Comparison of ENCODE assay signal across 9 mouse cellular contexts in the genomic region with DNA sequence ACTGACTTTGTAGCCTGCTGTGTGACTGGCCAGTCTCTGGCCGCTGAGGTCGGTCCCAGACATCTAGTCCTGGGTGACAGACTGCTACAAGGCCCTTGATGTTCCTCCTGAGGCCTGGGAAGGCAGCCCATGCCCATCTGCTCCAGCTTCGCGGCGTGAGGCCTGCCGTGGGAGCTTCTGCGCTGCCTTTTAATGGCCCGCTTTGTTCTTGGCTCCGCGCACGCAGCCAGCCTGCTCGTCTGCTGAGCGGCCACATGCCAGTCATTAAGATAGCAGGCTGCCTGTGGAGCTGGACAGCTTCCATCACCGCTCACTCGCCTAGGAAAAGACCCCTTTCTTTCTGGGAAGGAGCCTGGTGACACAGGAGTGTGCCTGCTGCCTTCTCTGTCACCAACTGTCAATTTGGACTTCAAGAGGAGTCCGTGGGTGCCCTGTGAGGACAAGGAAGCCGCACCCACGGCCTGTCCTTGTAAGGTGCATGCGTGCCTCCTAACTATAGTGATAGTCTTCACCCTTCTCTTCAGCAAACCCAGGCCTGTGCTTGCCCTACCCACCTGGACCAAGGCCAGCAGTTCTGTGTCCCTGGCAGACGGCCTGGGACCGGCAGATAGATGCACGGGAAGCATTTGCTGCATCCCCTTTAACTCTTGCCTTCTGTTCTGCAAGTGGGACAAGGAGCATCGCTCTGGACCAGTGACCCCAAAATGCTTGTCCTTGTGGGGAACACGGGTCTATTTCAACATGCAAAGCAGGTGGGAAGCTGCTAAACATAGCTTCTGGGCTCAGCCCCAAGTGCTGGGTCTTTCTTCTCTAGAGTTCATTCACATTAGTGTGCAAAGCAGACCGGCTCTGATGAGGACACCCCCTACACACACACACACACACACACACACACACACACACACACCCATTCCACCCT.
DNase-seq lines count a peak whose midpoint lies in the region; ATAC-seq lines count a peak whose summit lies in the region.
"Had no signal": no experiment of that assay in that cellular context is flagged by ENCODE, and none has a peak within 500 bp of the region (broad histone marks: within the 10 kb centered on the region; RNA-seq: fewer than 3 reads in every experiment).

No protein-coding gene starts in this region.

- DNase-seq in adrenal gland, postnatal 14 days, result peak; percentile 84
- DNase-seq in embryo, embryonic 11 days, result peak; percentile 79
- DNase-seq in heart, adult 11 months, result peak; percentile 96
- DNase-seq in left cerebral cortex, postnatal 25 days (ENCODE audit: low spot score in 2 of 2), result peak; percentile 62 to 63
- DNase-seq in spleen, postnatal 36 days (ENCODE audit: low spot score in 2 of 2), result no peak

- intact Hi-C loops in left cerebral cortex, postnatal 25 days (cut with DNase I), result loop anchor here (2.0 to 5.0 kb wide), 2 partner anchors 90 to 255 kb away; no protein-coding TSS in a partner anchor

- peaks cover 15% of the 10 kb centered on the region for H3K4me1 ChIP-seq in intestine, embryonic 16.5 days (ENCODE audit: control insufficient read depth, insufficient read depth, low read length)
- H3K4me1 ChIP-seq in midbrain, embryonic 13.5 days (replicated peaks), result peaks cover 29% of the 10 kb centered on the region
- H3K4me1 ChIP-seq in stomach, embryonic 16.5 days (ENCODE audit: control insufficient read depth, insufficient read depth, low read length), result peaks cover 16% of the 10 kb centered on the region

- H3K4me2 ChIP-seq in intestine, embryonic 16.5 days (ENCODE audit: low read depth, low read length), result no peak overlapping the region
- H3K4me2 ChIP-seq in midbrain, embryonic 13.5 days (replicated peaks), result no peak overlapping the region
- 0 out of 2 replicates have a peak overlapping the region, but pooled peaks have one; percentile 0 for H3K4me2 ChIP-seq in stomach, embryonic 16.5 days (ENCODE audit: low read depth, low read length)

- peak; percentile 71 for ATAC-seq in intestine, embryonic 16.5 days
- peak; percentile 93 for ATAC-seq in midbrain, embryonic 13.5 days
- peak; percentile 73 for ATAC-seq in stomach, embryonic 16.5 days (ENCODE audit: insufficient read depth, low FRiP score)

- peak overlapping the region; percentile 44 for H3K9ac ChIP-seq in intestine, embryonic 16.5 days (ENCODE audit: low read depth, low read length)
- H3K9ac ChIP-seq in midbrain, embryonic 13.5 days (replicated peaks), result 0 out of 2 replicates have a peak overlapping the region, but pooled peaks have one; percentile 55
- peak overlapping the region; percentile 62 for H3K9ac ChIP-seq in stomach, embryonic 16.5 days (ENCODE audit: low read length)

- peak overlapping the region; percentile 60 for H3K27ac ChIP-seq in intestine, embryonic 16.5 days (ENCODE audit: low read length)
- peak overlapping the region; percentile 93 for H3K27ac ChIP-seq in midbrain, embryonic 13.5 days
- peak overlapping the region; percentile 89 for H3K27ac ChIP-seq in stomach, embryonic 16.5 days (ENCODE audit: low read length)
- H3K27ac ChIP-seq: kidney, postnatal 0 days had no signal

- peaks cover 5% of the 10 kb centered on the region; the same call in 1 of the 2 replicates for H3K9me3 ChIP-seq in intestine, embryonic 16.5 days (ENCODE audit: control insufficient read depth, low read length)
- 0 out of 2 replicates have a peak, but pooled peaks cover 6% of the 10 kb centered on the region for H3K9me3 ChIP-seq in midbrain, embryonic 13.5 days
- no peaks in the 10 kb centered on the region for H3K9me3 ChIP-seq in stomach, embryonic 16.5 days (replicated peaks; ENCODE audit: control insufficient read depth, low read length)

- no peak overlapping the region for H3K4me3 ChIP-seq in intestine, embryonic 16.5 days (ENCODE audit: low read length)
- H3K4me3 ChIP-seq in midbrain, embryonic 13.5 days (replicated peaks), result no peak overlapping the region
- H3K4me3 ChIP-seq in stomach, embryonic 16.5 days (replicated peaks; ENCODE audit: low read length), result no peak overlapping the region

- H3K27me3 ChIP-seq in intestine, embryonic 16.5 days (replicated peaks; ENCODE audit: control insufficient read depth, insufficient read depth, low read length), result no peaks in the 10 kb centered on the region
- H3K27me3 ChIP-seq in midbrain, embryonic 13.5 days, result no peaks in the 10 kb centered on the region
- H3K27me3 ChIP-seq in stomach, embryonic 16.5 days (ENCODE audit: control insufficient read depth, insufficient read depth, low read length), result no peaks in the 10 kb centered on the region

- H3K36me3 ChIP-seq in intestine, embryonic 16.5 days (ENCODE audit: control insufficient read depth, insufficient read depth, low read length), result no peaks in the 10 kb centered on the region; the same call in 1 of the 2 replicates
- H3K36me3 ChIP-seq in midbrain, embryonic 13.5 days, result 0 out of 2 replicates have a peak, but pooled peaks cover 2% of the 10 kb centered on the region
- H3K36me3 ChIP-seq in stomach, embryonic 16.5 days (ENCODE audit: control insufficient read depth, insufficient read depth, low read length), result no peaks in the 10 kb centered on the region

- 31% methylated on average over 25 of the region's 25 CpGs for WGBS in intestine, embryonic 16.5 days
- WGBS in midbrain, embryonic 13.5 days, result 26% methylated on average over 25 of the region's 25 CpGs
- 32% methylated on average over 25 of the region's 25 CpGs for WGBS in stomach, embryonic 16.5 days

Comparison
In these comparisons a context has a peak if more than half of its experiments do, and no peak if none do; other contexts are left out.
1. DNase-seq: peak in adrenal gland, postnatal 14 days (single experiment), embryo, embryonic 11 days (single experiment), heart, adult 11 months (single experiment) and left cerebral cortex, postnatal 25 days (2 of 2); none in spleen, postnatal 36 days (0 of 2).
2. Peak in every context shown above with its lines, with median percentiles within 50 percentile points of each other: ATAC-seq, H3K27ac ChIP-seq and H3K9ac ChIP-seq.